Mouse (Mus musculus): ENCODE results near the gene Arsg. TPM values are rescaled to one million over a fixed set of nuclear protein-coding genes. Genes with fewer than 3 reads are reported as not detected.

Gene Arsg
- 12.9 TPM for polyA plus RNA-seq (2014; fragmentation: Illumina TruSeq; extraction: RNeasy Lipid Tissue Mini Kit (QIAGEN cat#74804); ENCODE audit: low replicate concordance)

DNA sequence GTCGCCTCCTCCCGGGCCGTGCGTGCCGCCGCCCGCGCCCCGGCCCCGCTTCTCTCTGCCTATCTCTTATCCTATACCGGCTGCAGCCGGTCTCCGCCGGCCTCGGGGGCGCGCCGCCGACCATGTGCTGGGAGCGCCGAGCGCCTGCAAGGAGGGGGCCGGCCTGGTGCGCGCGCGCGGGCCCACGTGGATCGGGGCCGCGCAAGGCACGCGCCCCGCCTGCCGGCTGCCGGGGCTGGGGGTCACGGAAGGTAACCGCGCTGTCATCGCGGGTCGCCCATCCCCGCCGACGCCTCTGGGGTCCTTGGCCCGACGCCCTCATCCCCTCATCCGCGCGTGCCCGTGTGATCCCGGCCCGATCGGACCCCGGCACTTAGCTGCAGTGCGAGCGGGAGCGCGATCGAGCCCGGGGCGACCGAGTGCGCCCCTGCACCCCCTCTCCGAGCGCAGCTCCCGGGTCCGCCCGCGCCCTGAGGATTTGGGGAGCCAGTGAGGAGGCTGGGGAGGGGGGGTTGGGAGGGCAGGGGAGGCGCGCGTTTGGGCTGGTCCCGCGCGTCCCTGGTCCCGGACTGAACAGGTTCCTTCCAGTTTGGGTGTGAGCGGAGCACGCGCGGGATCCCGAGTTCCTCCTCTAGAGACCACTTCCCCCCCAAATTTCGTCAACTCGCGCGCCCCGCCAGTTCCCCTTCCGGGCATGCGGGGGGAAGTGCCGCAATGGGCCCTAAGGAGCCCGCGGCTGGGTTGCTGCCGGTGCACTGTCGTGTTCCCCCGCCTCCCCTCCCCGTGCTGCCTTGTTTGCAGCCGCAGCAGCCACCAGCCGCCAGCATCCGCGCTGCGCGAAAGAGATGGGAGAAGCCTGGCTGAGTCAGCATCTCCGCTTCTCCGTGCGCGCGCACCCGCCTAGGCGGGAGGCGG lies at the start of gene Arsg, which contains the start of gene Slc16a6:
Arsg (plus strand) TSS at position 204 of the 915 bp plus-strand sequence.
Slc16a6 (minus strand) TSS at position 428 of the 915 bp plus-strand sequence.

DNA sequence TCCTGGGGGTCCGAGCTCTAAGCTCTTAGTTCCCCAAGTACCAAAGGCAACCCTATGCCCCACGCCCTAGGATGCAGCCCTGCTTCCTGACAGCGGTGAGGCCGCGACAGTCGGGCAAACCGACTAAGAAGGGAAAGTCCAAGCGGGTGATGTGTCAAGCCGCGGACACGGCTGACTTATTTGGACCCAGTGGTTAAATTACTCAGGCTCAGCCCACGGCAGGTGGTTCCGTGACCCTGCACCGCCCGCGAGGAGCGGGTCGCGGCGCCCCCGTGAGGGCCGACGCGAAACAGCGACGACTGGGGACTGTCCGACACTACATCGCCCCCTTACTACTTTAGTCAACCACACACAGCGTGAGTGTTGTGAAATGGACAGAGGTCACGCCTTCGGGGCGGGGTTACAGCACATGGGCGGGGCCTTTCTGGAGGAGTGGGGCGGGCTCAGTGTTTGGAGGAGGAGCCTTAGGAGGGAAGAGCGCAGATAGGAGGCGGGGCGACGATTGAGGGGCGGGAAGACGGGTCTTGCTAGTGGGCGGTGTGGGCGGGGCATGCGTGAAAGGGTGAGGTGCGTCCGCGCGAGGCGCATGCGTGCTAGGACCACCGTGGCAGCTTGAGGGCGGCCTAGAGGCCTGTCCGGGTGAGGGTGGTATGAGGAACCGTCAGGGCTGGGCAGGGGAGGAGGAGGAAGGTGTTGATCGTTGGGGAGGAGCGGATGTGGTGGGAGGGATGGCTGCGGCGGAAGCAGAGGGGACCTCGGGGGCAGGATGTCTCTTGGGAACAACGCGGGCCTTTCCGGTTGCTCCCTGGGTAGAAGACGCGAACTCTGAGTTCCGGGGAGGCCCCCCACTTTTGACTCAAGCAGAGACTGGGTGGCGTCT lies 47.5 kb upstream of the Arsg start, which contains the start of gene Amz2:
Amz2 (plus strand) TSS at position 555 of the 880 bp plus-strand sequence.

DNA sequence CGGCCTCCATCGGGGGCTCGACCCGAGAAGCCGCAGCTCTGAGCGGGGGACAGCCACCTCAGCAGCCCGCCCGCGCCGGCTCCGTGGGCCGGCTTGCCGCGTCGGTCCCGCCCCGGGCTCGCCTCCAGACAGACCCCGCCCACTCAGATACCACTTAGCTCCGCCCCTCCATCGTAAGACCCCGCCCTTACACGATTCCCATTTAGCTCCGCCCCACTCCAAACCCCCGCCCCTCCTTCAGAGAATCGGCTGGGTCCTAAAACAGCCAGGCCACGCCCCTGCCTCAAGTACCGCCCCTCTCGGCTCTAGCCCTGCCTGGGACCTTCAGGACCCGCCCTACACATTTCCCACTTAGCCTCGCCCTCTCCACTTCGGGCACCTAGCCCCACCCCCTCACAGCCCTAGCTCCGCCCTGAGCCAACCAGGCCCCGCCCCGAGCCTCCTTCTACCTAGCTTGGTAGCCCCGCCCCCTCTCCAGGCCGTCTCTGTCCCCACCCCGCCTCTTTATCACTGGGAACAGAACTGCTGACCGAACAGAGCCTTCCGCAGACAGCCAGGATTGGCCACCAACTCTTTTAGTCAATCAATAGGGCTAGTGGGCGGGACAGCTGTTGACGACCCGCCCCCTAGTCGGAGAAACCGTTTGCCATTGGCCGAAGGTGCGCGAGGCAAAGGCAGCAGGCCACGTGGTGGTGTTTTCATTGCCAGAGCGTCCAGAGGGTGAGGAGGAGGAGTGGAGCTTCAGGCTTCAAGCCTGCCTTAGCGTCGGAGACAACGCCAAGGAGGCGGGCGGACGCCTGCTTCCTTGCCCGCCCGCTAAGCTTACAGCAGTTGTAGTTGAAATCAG lies 138.4 kb downstream of the Arsg start, which contains the start of gene Wipi1:
Wipi1 (minus strand) TSS at position 665 of the 847 bp plus-strand sequence.

Other genes starting within 250 kb of the Arsg start
- 1.8 TPM for gene Rgs9, start 175.2 kb upstream of the Arsg start, polyA plus RNA-seq (2014; fragmentation: Illumina TruSeq; extraction: RNeasy Lipid Tissue Mini Kit (QIAGEN cat#74804); ENCODE audit: low replicate concordance)
- gene Gna13, start 110.5 kb upstream of the Arsg start, polyA plus RNA-seq (2014; fragmentation: Illumina TruSeq; extraction: RNeasy Lipid Tissue Mini Kit (QIAGEN cat#74804); ENCODE audit: low replicate concordance): 63.9 TPM
- gene 9930022D16Rik, start 59.5 kb upstream of the Arsg start, polyA plus RNA-seq (2014; fragmentation: Illumina TruSeq; extraction: RNeasy Lipid Tissue Mini Kit (QIAGEN cat#74804); ENCODE audit: low replicate concordance): not detected
- 20.6 TPM for gene Amz2, start 47.4 kb upstream of the Arsg start, polyA plus RNA-seq (2014; fragmentation: Illumina TruSeq; extraction: RNeasy Lipid Tissue Mini Kit (QIAGEN cat#74804); ENCODE audit: low replicate concordance)
- 92.4 TPM for gene Slc16a6, start 224 bp downstream of the Arsg start, polyA plus RNA-seq (2014; fragmentation: Illumina TruSeq; extraction: RNeasy Lipid Tissue Mini Kit (QIAGEN cat#74804); ENCODE audit: low replicate concordance)
- 14.5 TPM for gene Wipi1, start 138.6 kb downstream of the Arsg start, polyA plus RNA-seq (2014; fragmentation: Illumina TruSeq; extraction: RNeasy Lipid Tissue Mini Kit (QIAGEN cat#74804); ENCODE audit: low replicate concordance)
- gene Prkar1a, start 176.0 kb downstream of the Arsg start, polyA plus RNA-seq (2014; fragmentation: Illumina TruSeq; extraction: RNeasy Lipid Tissue Mini Kit (QIAGEN cat#74804); ENCODE audit: low replicate concordance): 126 TPM
- gene Fam20a, start 248.9 kb downstream of the Arsg start, polyA plus RNA-seq (2014; fragmentation: Illumina TruSeq; extraction: RNeasy Lipid Tissue Mini Kit (QIAGEN cat#74804); ENCODE audit: low replicate concordance): 1.8 TPM

All from small intestine, adult 10 weeks (tissue).